Mouse (Mus musculus): ENCODE measurements around the gene Gm49333. TPM values are rescaled to one million over a fixed set of nuclear protein-coding genes. Genes with fewer than 3 reads are reported as not detected.

The Gm49333 gene
- total RNA-seq (2021), result not detected
- long read RNA-seq, experiment 1, partial matches to known transcripts, result 0 of 2 reads
- long read RNA-seq, experiment 1, other reads (novel, unspliced or antisense), result 2 of 2 reads
- long read RNA-seq, experiment 2, result 0 reads

DNA sequence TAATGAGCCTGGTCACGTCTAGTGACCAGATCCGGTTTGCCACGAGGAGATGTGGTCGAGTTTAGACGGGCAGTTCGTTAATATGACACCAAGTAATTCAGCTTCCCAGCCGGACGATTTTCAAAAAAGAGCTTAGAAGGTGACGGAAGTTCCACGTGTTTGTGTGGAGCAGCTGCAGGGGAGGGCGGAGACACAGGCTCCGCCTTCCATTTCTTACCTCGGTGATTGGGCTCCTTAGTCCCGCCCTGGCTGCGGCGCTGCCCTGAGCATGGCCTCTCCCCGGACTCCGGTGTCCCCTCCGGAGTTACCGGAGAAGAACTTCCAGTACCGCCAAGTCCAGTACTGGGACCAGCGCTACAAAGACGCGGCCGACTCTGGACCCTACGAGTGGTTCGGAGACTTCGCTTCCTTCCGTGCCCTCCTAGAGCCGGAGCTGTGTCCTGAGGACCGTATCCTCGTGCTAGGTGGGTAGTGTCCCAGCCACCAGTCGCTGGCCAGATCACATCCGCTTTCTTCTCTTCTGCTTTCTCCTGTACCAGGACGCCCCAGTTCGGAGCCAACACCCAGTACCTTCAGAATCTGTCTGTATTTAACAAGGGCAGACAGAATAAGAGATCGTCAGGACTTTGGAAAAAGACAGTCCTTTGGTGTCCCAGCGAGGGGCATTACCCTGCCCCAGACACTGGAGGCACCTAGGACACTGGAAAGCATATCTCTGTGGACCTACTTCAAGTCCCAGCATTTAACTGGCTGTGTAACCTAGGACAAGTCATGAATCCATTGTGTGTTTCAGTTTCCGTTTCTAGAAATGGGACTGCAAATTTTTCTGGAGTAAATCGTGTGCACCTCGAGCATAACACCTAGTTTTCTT lies at the start of gene Gm49333, which contains the start of the genes Eef1akmt4 and Alg3:
Gene Gm49333 (plus strand): TSS at position 254 of the 871 bp plus-strand sequence.
Gene Eef1akmt4 (plus strand): TSS at position 237 of the 871 bp plus-strand sequence.
Gene Alg3 (minus strand): TSS at position 379 of the 871 bp plus-strand sequence.
- peak; percentile 88 for DNase-seq

DNA sequence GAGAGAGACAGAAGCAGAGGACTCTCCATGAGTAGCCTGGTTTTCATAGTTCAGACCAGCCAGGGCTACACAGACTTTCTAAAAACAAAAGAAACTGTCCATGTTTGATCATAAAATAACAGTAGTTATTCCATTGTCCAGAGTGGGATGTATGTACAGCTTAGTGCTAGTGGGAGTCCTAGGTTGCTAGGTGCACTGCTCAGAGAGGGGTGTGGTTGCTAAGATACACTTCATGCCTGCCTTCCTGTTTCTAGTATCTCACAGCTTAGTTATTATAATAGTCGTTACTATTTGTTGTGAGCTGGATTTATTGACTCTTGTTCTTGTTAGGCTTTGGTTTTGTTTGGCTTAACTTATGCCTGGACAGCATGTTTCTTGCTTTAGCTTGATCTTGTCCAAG lies 46.3 kb upstream of the Gm49333 start:
- no peak for DNase-seq

DNA sequence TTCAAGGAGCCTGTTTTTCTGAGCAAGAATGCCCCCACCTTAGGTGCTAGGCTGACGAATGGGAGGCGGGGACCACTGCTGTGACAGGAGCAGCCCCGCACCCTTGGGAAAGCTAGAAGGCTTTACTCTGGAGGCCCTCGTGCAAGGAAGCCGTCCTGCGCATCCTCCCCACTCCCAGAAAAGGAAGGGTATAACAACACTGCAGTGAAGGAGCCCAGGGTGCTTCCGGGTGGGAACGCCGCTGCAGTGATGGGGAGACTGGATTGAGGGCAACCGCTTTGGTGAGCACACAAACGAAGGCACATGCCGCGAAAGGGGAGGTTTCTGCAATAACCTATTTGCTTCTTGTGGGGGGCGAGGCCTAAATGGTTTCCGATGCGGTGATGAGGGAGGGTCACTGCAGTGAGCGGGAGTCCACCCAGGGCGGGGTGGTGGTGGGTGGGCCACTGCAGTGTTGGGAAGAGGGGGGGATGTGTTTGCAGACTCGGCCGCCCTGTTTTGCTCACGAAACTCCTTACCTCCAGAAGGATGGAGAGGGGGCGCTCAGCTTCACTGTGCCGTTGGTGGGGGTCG lies 22.0 kb upstream of the Gm49333 start, which contains the start of gene Vwa5b2:
Gene Vwa5b2 (plus strand): TSS at position 106 of the 573 bp plus-strand sequence.
- no peak for DNase-seq

DNA sequence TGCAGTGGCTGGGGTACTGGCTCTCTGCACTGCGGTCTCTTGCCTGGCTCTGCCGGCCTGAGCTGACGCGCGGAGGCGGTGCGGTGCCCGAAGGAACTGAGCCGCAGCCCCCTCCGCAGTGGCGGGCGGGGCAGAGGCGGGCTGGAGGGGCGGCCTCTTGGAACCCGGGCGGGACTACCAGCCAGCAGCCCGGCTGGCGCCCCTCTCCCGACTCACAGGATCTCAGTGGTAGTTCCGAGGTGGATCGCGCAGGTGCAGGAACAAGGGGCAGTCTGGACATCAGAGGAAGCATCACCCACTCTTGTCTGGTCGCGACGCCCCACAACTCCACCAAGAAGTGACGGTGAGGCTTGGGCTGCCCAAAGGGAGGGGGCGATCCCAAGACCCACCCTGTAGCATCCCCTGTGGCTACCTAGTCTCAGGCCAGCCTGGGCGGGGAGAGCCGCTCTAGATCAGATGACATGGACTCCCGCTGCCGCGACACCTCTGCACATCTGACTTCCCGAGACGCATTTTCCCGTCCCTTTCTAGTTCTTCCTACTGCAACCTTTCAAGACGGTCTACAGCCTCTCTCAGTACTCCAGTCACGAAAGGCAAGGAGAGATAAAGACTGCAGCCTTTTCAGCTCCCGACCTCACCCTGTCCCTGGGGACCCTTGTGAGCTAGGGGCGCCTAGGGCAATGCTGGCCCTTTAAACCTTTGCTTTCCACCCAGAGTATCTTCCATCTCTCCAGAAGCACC lies 21.3 kb upstream of the Gm49333 start:
- DNase-seq, result no peak

DNA sequence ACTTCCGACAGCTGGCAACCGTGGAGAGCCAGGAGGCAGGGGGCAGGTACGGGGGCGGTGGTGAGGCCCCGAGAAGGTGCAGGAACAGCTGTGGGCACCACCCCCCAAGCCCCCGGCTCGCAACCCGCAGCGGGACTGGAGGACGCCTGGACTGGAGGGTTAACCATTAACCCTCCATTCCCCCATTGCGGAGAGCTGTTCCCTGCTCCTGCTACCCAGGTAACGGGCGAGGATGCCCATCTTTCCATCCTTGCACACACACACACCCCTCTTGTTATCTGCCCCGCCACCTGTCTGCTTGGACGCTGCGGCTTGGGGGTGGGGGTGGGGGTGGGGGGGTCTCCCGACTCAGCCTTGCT lies 20.8 kb upstream of the Gm49333 start:
- DNase-seq, result no peak

DNA sequence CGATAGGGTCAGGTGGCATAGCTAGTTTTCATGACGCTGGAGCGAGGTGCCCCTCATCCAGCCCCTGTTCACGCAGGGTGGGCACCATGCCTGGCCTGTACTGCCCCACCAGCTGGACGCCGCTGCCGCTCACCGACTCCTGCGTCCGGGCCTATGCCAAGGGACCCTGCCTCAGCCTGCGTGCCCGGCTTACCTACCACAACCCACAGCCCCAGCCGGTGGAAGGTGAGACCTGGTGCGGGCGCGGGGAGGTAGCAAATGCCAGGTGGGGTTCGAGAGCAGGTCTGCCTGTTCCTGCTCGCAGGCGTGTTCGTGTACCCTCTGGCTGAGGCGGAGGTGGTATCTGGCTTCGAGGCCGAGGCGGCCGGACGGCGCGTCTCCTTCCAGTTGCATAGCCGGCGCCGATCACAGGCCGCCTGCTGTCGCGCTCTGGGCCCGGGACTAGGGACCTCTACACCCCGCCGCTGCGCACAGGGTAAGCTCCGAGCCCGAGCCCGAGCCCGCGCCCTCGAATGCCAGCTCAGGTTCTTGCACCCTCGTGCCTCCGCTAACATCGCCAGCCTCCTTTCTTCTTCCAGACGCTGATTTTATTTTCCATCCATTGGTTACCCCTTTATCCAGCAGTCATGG lies 20.2 kb upstream of the Gm49333 start:
- no peak for DNase-seq

DNA sequence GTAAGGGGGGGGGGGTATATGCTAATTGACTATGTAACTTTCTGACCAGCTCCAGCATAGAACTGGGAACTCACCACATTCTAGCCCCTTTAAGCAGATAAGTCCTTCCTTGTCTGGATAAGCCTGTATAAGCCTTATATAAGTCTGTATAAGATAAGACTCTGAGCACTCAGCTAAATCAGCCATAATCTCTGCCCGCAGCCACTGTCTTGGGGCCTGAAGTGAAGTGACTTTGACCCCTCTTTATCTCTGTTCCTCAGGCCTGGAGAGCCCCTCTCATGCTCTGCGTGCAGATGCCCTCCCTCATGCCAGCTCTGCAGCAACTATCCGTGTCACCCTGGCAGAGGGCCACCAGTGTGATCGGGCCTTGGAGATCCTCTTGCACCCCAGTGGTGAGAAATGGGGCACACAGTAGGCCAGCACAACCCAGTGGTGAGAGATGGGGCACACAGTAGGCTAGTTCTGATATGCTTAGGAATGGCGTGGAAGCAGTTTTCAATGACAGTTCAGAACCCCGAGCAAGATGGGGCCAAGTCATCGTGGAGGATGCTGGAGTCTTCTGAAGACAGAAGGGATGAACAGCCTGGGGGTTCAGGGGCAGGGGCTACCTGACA lies 16.2 kb upstream of the Gm49333 start:
- DNase-seq, result no peak

DNA sequence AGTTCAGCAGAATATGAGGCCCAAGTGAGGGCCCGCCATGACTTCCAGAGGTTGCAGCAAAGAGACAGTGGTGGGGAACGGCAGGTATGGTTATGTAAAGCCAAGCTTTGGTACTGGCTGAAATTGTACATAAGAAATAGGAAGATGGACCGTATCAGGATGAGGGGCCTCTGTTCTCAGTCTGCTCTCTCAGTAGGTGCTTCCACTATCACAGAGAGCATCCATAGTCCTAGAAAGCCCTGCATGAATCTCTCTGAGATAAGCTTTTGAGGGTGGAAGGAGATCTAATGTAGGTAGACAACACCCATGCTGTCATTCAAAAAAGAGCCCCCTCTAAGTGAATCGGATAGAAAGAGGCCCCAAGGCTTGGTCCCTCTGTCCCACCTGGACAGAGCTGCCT lies 15.7 kb upstream of the Gm49333 start:
- DNase-seq, result no peak

DNA sequence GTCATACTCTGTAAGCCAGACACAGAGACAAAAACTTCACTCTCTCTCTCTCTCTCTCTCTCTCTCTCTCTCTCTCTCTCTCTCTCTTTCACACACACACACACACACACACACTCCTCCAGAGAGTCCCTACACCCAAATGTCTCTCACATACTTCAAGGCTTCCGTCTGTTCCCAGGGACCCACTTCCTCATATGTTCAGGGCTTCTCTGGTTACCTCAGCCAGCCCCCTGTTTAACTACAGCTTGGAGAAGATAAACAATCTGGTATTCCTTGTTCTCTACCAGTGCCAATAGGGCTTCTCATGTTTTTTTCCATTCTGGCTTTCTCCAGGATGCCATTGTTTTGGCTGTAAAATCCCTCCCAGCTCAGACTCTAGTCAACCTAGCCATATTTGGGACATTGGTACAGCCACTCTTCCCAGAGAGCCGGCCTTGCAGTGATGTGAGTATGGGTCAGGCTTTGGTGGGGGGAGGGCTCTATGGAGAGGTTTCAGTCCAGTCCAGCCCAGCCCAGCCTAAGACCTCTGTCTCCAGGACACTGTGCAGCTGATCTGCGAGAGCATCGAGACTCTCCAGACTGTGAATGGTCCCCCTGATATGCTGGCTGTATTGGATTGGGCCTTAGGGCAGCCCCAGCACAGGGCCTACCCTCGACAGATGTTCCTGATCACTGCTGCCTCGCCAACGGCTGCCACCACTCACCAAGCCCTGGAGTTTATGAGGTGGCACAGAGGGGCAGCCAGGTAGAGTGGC lies 14.5 kb upstream of the Gm49333 start:
- no peak for DNase-seq

DNA sequence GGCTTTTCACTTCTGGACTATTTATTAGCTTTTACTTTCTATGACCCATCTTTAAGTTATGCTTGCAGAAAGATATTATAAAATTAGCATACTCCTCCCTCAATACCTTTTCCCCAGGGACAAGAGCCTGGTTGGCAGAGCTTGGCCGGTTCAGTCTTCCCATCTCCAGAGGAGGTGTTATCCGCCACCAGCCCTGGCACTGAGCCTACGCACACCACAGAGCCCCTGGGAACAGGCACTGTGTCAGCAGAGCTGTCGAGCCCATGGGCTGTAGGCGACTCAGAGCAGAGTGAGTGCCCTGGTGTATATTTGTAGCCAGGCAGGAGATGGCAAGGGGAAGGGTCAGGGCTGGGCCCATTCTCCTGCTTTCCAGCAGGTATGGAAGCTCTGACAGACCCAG lies 10.9 kb upstream of the Gm49333 start:
- DNase-seq, result no peak

DNA sequence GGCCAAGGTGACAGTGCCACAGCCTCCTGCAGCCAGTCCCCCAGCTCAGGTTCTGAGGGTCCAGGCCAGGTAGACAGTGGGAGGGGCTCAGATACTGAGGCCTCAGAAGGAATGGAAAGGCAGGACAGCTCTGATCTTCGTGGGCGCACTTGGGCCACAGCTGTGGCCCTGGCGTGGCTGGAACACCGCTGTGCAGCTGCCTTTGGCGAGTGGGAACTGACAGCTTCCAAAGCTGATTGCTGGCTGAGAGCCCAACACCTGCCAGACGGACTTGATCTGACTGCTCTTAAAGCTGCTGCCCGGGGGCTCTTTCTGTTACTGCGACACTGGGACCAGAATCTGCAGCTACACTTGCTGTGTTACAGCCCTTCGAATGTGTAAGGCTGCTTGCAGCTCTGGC lies 6.7 kb upstream of the Gm49333 start:
- no peak for DNase-seq

DNA sequence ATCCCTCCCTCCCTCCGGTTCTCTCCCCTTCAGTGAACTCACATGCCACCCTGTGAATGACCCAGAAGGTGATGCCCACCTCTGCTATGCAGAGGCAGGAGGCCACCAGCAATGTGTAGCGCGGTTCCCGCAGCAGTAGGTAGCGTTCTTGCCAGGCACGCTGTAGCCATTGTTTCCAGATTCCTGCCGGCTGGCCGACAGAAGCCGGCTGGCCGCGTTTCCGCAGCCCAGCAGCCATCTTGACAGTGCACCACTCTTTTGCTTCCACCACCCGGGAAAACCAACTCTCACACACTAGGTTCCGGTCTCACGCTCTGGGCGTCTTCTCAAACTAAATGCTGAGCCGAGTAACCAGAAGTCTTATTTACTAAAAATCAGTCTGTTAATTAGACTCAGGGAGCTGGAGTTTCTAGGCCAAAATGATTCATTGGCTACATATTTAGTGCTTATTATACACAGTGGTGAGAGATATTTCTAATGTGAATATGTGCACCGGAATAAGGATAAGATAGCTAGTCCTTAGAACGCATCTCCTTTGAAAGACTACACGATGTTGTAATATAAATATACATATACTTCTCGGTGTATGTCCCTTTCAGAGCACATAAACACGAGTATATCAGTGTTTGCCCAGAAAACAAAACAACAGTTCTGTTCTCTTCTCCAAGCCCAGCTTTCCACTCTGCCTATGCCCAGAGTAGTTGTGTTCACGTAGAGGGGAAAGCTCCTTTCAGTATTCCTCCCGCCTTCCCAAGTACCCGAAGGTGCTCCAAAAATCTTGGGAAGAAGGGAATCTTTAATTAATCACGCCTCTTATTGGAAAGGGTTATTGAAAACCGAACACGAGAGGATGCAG lies 681 bp upstream of the Gm49333 start:
- peak; percentile 64 for DNase-seq

DNA sequence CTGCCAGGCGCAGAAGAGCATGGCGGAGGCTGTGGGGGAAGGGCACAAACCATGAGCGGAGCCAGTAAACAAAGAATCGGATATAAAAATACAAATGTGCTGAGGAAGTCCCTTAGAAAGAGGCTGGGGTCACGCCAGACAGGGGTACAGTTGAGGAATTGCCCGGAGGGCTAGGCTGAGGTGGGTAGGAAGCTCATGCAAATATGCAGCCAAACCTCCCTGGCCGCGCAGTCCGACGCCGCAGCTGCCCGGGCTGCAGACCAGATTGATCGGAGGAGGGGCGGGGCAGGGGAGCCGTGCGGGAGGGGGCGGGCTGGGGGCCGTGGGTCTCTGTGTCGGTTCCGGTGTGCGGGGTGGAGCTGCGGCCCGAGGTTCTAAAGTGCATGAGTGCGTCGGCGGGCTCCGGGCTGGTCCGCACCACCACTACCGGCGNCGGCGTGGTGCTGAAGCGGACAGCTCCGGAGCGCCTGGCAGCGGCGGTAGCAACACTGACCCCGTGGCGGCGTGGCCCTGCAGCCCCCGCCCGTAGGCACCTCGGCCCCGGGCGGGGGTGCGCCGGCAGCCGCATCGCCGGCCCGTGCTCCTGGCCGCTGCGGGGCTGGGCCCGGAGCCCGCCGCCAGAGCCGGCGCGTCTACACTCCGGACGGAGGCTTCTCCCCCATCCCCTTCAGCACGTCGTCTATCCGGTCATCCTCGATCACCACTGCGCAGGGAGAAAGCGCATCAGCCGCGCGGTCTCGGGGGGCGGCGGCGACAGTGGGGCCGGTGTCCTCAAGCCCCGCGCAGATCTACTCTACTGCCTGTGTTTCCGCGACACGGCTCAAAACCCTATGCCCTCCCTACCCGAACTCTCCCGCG lies 8.4 kb downstream of the Gm49333 start:
- DNase-seq, result no peak

DNA sequence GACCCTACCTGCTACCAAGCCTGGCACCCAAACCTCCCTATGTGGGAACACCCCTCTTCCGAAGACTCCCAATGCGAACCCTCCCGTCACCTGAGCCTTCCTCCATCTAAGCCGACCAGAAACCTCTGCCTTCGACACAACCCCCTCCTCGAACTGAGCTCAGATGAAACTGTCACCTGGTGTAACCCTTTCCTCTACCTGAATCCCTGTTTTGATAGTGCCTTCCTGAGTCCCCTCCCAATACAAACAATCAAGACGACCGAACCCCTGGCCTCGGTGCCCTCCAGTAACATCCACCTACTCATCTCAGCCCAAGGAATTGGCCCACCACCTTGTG lies 9.0 kb downstream of the Gm49333 start:
- no peak for DNase-seq

DNA sequence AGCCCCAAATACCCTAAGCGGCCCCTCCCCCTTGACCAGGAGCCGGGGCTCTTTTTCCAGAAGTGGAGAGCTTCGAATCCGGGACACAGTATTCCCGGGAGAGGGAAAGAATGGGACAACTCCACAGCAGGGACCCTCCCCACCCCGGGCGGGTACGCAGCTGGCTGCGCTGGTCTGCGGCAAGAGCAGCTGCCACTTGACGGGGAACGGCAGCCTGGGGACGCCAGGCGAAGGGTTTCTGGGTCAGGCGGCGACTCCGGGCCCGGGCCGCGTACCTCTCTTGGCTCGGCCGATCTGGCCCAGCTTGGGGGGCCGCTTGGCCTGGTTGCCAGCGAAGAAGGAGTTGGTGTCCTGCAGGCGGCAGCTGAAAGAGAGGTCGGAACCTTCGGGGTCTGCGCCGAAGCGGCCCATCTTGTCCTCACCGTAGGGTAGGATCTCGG lies 9.4 kb downstream of the Gm49333 start:
- DNase-seq, result no peak

DNA sequence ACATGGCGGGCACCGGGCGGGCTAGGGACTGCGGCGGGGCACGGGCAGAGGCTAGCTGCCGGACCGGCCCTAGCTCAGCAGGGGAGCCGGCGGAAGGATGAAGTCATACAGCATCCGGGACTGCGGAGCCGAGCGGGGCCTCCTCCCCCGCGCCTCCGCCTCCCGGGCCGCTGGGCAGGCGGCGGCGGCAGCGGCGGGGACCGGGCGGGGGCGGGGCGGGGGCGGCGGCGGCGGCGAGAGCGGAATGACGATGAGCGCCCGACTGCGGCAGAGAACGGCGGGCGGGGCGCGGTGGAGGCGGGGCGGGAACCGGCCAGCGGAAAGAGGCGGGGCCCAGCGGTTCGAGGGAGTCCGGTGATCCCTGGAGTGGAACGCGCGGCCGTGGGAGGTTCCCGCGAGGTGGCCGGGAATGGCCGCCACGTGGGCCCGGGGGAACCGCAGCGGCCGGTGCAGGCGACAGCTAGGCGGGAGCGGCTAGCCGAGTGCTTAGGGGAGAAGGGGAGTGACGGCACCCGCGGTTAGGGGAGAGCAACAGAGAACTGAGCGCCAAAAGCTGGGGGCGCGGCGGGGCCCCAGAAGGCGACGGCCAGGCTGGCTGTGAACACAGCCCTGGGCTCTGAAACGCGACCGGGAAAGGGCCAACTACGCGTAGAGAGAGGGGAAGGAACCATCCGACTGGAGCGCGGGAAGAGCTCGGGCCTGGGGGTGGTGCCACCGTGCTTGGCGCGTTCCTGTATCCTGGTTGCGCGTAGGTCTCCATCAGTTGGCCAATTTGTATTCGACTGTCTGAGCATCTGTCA lies 10.0 kb downstream of the Gm49333 start, which contains the start of gene Camk2n2:
Gene Camk2n2 (minus strand): TSS at position 97 of the 800 bp plus-strand sequence.
- peak; percentile 66 for DNase-seq

DNA sequence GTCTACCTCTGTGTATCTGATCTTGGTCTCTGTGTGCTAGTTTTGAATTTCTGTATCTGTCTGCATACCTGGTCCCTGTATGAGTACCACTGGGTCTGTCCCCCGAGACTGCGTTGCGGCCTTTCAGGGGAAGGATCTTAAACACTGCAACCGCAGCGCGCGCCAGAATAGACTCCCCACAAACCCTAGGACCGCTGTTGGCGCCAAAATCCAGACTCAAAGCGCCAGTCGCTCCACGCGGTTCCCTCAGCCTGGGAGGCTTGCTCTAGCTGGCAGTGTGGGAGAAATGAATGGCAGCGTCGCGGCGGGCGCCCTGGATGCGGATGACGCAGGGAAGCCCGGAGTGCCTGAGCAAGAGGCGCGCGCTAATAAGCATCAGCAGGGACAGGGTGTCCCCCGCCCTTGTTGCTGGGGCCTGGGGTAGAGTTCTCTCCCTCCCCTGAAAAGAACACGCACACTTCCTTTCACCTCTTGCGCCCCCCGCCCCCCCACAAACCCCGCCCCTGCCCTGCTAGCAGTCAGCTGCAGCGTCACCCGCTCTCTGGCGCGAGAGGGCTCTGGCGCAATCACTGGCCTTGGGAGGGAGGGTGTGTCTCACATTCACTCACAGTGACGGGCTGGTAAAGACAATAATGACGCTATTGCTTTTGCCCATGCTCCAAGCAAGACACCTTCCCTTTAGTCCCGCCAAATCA lies 10.7 kb downstream of the Gm49333 start:
- peak; percentile 27 for DNase-seq

Measured in gastrocnemius, postnatal 25 days (tissue).